Mouse (Mus musculus): Measurements from ENCODE around the gene Slc25a14. TPM values are rescaled to one million over a fixed set of nuclear protein-coding genes. Genes with fewer than 3 reads are reported as not detected.

Gene Slc25a14
- polyA plus RNA-seq, 1 experiment from 2014 or later: 42.5 TPM

- Histone ChIP-seq H3K4me2 (no peak overlapping the region), H3K36me3 (ENCODE audit: poor library complexity, severe bottlenecking) (no peaks in the 10 kb centered on the region), H3K27me3 (no peaks in the 10 kb centered on the region), H3K27ac (no peak overlapping the region), H3K9ac (no peak overlapping the region), H3K4me3 (no peak overlapping the region), H3K9me3 (replicated peaks) (no peaks in the 10 kb centered on the region), H3K4me1 (no peaks in the 10 kb centered on the region)
- no peak for ATAC-seq
- 70% methylated on average over 3 of the region's 3 CpGs for WGBS
Measured at GRCm38 (mm10) chrX:48669588-48669987, 46.4 kb downstream of the Slc25a14 start.

- H3K9ac ChIP-seq: no peak overlapping the region
- 72% methylated on average over 3 of the region's 3 CpGs for WGBS
- H3K36me3 ChIP-seq (ENCODE audit: poor library complexity, severe bottlenecking): no peaks in the 10 kb centered on the region
- no peaks in the 10 kb centered on the region for H3K4me1 ChIP-seq
- no peak for ATAC-seq
- H3K27ac ChIP-seq: no peak overlapping the region
- no peak overlapping the region for H3K4me2 ChIP-seq
- H3K9me3 ChIP-seq (replicated peaks): no peaks in the 10 kb centered on the region
- no peak overlapping the region for H3K4me3 ChIP-seq
- no peaks in the 10 kb centered on the region for H3K27me3 ChIP-seq
Measured at GRCm38 (mm10) chrX:48671714-48672113, 48.5 kb downstream of the Slc25a14 start.

GRCm38 (mm10) chrX:48674171-48674570, 51.0 kb downstream of the Slc25a14 start, which contains the start of gene Gpr119:
Gene Gpr119 (minus strand): TSS chrX:48674478.
- ATAC-seq: no peak
- no peak within 1 kb of the TSS for H3K27ac ChIP-seq
- H3K27me3 ChIP-seq: no peaks in the 10 kb centered on the region
- no peaks in the 10 kb centered on the region for H3K36me3 ChIP-seq (ENCODE audit: poor library complexity, severe bottlenecking)
- H3K9me3 ChIP-seq (replicated peaks): no peaks in the 10 kb centered on the region
- H3K4me3 ChIP-seq: no peak within 1 kb of the TSS
- no peak within 1 kb of the TSS for H3K9ac ChIP-seq
- no peaks in the 10 kb centered on the region for H3K4me1 ChIP-seq
- 75% methylated on average over 4 of the region's 4 CpGs for WGBS
- no peak within 1 kb of the TSS for H3K4me2 ChIP-seq

GRCm38 (mm10) chrX:48683451-48683850, 60.2 kb downstream of the Slc25a14 start:
- no peaks in the 10 kb centered on the region for H3K36me3 ChIP-seq (ENCODE audit: poor library complexity, severe bottlenecking)
- WGBS: 20% methylated on average over 3 of the region's 3 CpGs
- ATAC-seq: no peak
- H3K4me1 ChIP-seq: no peaks in the 10 kb centered on the region
- no peaks in the 10 kb centered on the region for H3K27me3 ChIP-seq
- H3K9me3 ChIP-seq (replicated peaks): no peaks in the 10 kb centered on the region
- H3K27ac ChIP-seq: no peak overlapping the region
- H3K4me2 ChIP-seq: no peak overlapping the region
- no peak overlapping the region for H3K9ac ChIP-seq
- H3K4me3 ChIP-seq: no peak overlapping the region

GRCm38 (mm10) chrX:48683857-48684256, 60.6 kb downstream of the Slc25a14 start:
- Histone ChIP-seq H3K9me3 (replicated peaks) (no peaks in the 10 kb centered on the region), H3K4me2 (no peak overlapping the region), H3K36me3 (ENCODE audit: poor library complexity, severe bottlenecking) (no peaks in the 10 kb centered on the region), H3K4me3 (no peak overlapping the region), H3K9ac (no peak overlapping the region), H3K27me3 (no peaks in the 10 kb centered on the region), H3K27ac (no peak overlapping the region), H3K4me1 (no peaks in the 10 kb centered on the region)
- no peak for ATAC-seq
- 83% methylated on average over 5 of the region's 5 CpGs for WGBS

- 10% methylated on average over 6 of the region's 6 CpGs for WGBS
- no peak overlapping the region for H3K27ac ChIP-seq
- 0 out of 2 replicates have a peak, but pooled peaks cover 6% of the 10 kb centered on the region for H3K36me3 ChIP-seq (ENCODE audit: poor library complexity, severe bottlenecking)
- peaks cover 10% of the 10 kb centered on the region; the same call in 1 of the 2 replicates for H3K4me1 ChIP-seq
- H3K27me3 ChIP-seq: no peaks in the 10 kb centered on the region
- H3K4me2 ChIP-seq: peak overlapping the region; percentile 56
- peak overlapping the region; percentile 58 for H3K4me3 ChIP-seq
- H3K9ac ChIP-seq: no peak overlapping the region
- H3K9me3 ChIP-seq (replicated peaks): no peaks in the 10 kb centered on the region
- ATAC-seq: peak; percentile 90
Measured at GRCm38 (mm10) chrX:48694460-48694859, 71.2 kb downstream of the Slc25a14 start.

- ATAC-seq: peak; percentile 98
Measured at GRCm38 (mm10) chrX:48694864-48695371, 71.7 kb downstream of the Slc25a14 start, which contains the start of gene Rbmx2. Gene Rbmx2 (plus strand): TSS chrX:48695004.

GRCm38 (mm10) chrX:48709701-48710100, 86.5 kb downstream of the Slc25a14 start:
- H3K4me2 ChIP-seq: no peak overlapping the region
- H3K4me1 ChIP-seq: no peaks in the 10 kb centered on the region
- H3K36me3 ChIP-seq (ENCODE audit: poor library complexity, severe bottlenecking): peaks cover 32% of the 10 kb centered on the region
- H3K27me3 ChIP-seq: no peaks in the 10 kb centered on the region
- no peak overlapping the region for H3K4me3 ChIP-seq
- no peak overlapping the region for H3K9ac ChIP-seq
- no peak overlapping the region for H3K27ac ChIP-seq
- 83% methylated on average over 10 of the region's 10 CpGs for WGBS
- H3K9me3 ChIP-seq (replicated peaks): no peaks in the 10 kb centered on the region
- no peak for ATAC-seq

More at GRCm38 (mm10) chrX:48694864-48695371, 71.7 kb downstream of the Slc25a14 start, which contains the start of gene Rbmx2:
- H3K9me3 ChIP-seq (replicated peaks): no peaks in the 10 kb centered on the region
- H3K9ac ChIP-seq: peak within 1 kb of the TSS; percentile 69
- peak within 1 kb of the TSS; percentile 61 for H3K4me2 ChIP-seq
- H3K27ac ChIP-seq: no peak within 1 kb of the TSS
- H3K4me3 ChIP-seq: peak within 1 kb of the TSS; percentile 58
- WGBS: 11% methylated on average over 41 of the region's 42 CpGs
- H3K36me3 ChIP-seq (ENCODE audit: poor library complexity, severe bottlenecking): 0 out of 2 replicates have a peak, but pooled peaks cover 6% of the 10 kb centered on the region
- peaks cover 10% of the 10 kb centered on the region; the same call in 1 of the 2 replicates for H3K4me1 ChIP-seq
- no peaks in the 10 kb centered on the region for H3K27me3 ChIP-seq

Small RNAs within 50 kb of the gene (microRNA-seq; reads per million reads assigned to microRNA genes)
- not detected for gene Gm27828

Other genes starting within 250 kb of the Slc25a14 start
- gene Elf4, start 160.3 kb upstream of the Slc25a14 start, polyA plus RNA-seq (2015; fragmentation: Nextera tagmentation; extraction: Ambion mirVana): 0.43 and 0.72 TPM in 2 replicates
- 57.7 and 59.8 TPM in 2 replicates for gene Aifm1, start 109.8 kb upstream of the Slc25a14 start, polyA plus RNA-seq (2015; fragmentation: Nextera tagmentation; extraction: Ambion mirVana)
- 66.4 and 68.2 TPM in 2 replicates for gene Rab33a, start 104.1 kb upstream of the Slc25a14 start, polyA plus RNA-seq (2015; fragmentation: Nextera tagmentation; extraction: Ambion mirVana)
- gene Zfp280c, start 28.9 kb upstream of the Slc25a14 start, polyA plus RNA-seq (2015; fragmentation: Nextera tagmentation; extraction: Ambion mirVana): 14.9 and 16.5 TPM in 2 replicates
- gene Gpr119, start 51.1 kb downstream of the Slc25a14 start, polyA plus RNA-seq (2015; fragmentation: Nextera tagmentation; extraction: Ambion mirVana): not detected in 2 replicates
- gene Rbmx2, start 71.6 kb downstream of the Slc25a14 start, polyA plus RNA-seq (2015; fragmentation: Nextera tagmentation; extraction: Ambion mirVana): 31.5 and 35.2 TPM in 2 replicates